Mouse (Mus musculus): ENCODE data around the gene Tead4. TPM values are rescaled to one million over a fixed set of nuclear protein-coding genes. Genes with fewer than 3 reads are reported as not detected.

Tead4 gene
- polyA plus RNA-seq, 1 experiment from 2014 or later: 0.95 TPM

DNA sequence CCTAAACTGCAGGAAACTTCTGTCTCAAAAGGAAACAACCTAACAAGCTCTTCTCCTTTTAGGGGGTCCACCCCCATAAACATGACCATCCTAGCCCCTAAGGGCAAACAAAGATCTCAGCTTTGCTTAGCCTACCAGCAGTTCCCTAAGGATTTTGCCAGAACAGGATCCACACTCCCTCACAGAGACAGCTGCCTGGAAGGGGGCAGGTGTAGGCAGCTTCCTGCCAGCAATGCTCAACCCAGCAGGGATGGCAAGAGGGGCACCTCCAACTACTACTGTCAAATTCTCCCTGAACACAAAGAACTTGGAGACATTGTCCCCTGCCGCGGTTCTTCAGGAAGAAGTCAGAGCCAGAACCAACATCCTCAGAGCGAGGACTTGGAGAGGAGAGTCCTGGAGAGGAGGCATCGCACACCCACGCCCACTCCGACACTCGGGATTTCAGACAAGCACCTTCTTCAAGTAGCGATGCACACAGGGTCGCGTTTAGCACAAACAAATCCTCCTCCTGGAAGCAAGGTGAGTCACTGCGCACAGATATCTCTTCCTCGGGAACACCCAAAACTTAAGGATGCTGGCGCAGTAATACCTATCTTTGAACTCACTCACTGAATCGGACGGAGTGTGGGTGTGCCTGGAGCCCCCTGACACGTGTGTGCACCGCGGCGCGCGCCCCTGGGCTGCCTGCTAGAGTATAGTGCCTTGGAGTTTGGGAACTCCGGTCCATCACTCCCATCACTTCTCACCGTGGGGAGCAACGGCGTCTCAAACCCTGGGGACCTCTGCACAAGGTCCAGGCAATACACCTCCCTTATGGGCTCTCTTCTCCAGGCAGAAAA lies 1.1 kb downstream of the Tead4 start:
- DNase-seq (ENCODE audit: low spot score) (no peak), ATAC-seq (replicated peaks; ENCODE audit: low FRiP score) (0 out of 2 replicates have a peak, but pooled peaks have one; percentile 11)
- Histone ChIP-seq H3K4me2 (peak overlapping the region; percentile 79), H3K9me3 (ENCODE audit: control insufficient read depth, low read length) (0 out of 2 replicates have a peak, but pooled peaks cover 3% of the 10 kb centered on the region), H3K9ac (ENCODE audit: low read depth, low read length) (no peak overlapping the region), H3K4me3 (ENCODE audit: low read depth, low read length) (peak overlapping the region; percentile 57), H3K4me1 (replicated peaks; ENCODE audit: control insufficient read depth, insufficient read depth, low read length) (0 out of 2 replicates have a peak, but pooled peaks cover 9% of the 10 kb centered on the region), H3K27ac (ENCODE audit: low read depth, low read length) (no peak overlapping the region), H3K27me3 (replicated peaks; ENCODE audit: control insufficient read depth, insufficient read depth, low read length) (peaks cover 46% of the 10 kb centered on the region), H3K36me3 (ENCODE audit: control insufficient read depth, insufficient read depth, low read length) (no peaks in the 10 kb centered on the region)
- 2% methylated on average over 25 of the region's 25 CpGs for WGBS

DNA sequence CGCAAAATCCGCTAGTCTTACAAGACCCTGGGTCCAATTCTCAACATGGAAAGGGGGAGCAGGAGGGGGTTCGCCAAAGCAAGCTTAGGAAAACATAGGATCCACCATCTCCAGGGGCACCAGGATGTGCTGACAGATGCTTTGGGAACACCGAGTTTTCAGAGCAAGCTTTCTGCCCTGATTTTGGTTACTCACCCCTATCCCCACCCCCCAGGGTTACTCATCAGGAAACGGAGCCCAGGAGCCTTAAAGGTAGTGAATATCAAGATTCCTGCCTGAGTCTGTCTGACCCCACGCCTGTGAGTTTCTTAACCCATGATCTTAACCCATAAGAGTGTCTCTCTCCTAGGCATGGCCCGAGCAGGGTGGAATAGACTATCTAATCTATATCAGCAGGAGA lies 2.4 kb downstream of the Tead4 start:
- Histone ChIP-seq H3K27me3 (replicated peaks; ENCODE audit: control insufficient read depth, insufficient read depth, low read length) (peaks cover 46% of the 10 kb centered on the region), H3K4me3 (ENCODE audit: low read depth, low read length) (no peak overlapping the region), H3K9ac (ENCODE audit: low read depth, low read length) (no peak overlapping the region), H3K4me1 (replicated peaks; ENCODE audit: control insufficient read depth, insufficient read depth, low read length) (0 out of 2 replicates have a peak, but pooled peaks cover 9% of the 10 kb centered on the region), H3K9me3 (ENCODE audit: control insufficient read depth, low read length) (0 out of 2 replicates have a peak, but pooled peaks cover 3% of the 10 kb centered on the region), H3K4me2 (no peak overlapping the region), H3K36me3 (ENCODE audit: control insufficient read depth, insufficient read depth, low read length) (no peaks in the 10 kb centered on the region), H3K27ac (ENCODE audit: low read depth, low read length) (no peak overlapping the region)
- ATAC-seq (replicated peaks; ENCODE audit: low FRiP score) (no peak), DNase-seq (ENCODE audit: low spot score) (no peak)
- WGBS: 39% methylated on average over 7 of the region's 7 CpGs

DNA sequence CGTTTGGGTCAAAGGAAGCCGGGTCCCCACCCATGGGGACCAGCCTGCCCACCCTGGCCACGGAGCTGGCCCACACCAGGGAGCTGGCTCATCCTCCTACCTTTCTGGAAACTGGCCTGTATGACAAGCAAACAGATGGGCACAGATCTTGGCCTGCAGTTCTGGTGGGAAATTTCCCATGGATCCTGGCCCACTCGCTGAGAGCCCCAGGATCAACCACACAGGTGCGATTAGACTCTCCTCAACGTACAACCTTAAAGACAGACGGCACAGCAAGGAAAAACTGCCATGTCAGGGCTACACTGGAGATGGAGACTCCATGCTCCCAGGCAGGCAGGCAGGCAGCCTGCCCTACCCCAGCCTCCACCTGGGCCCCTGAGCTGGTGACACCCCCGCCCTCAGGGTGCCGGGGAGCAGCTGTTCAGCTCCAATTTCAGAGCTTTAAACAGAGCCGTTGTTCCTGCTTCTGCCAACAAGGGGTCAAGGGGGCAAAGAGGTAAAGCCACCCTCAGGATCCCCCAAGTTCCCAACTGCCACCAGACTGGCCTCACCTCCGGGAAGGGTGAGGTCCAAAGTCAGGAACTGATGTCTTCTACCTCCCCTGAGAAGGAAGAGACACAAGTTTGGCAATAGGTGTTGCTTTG lies 3.8 kb downstream of the Tead4 start:
- Histone ChIP-seq H3K4me1 (replicated peaks; ENCODE audit: control insufficient read depth, insufficient read depth, low read length) (0 out of 2 replicates have a peak, but pooled peaks cover 9% of the 10 kb centered on the region), H3K4me3 (ENCODE audit: low read depth, low read length) (no peak overlapping the region), H3K27me3 (replicated peaks; ENCODE audit: control insufficient read depth, insufficient read depth, low read length) (peaks cover 42% of the 10 kb centered on the region), H3K27ac (ENCODE audit: low read depth, low read length) (no peak overlapping the region), H3K4me2 (peak overlapping the region; percentile 1; the same call in 1 of the 2 replicates), H3K9me3 (ENCODE audit: control insufficient read depth, low read length) (no peaks in the 10 kb centered on the region), H3K9ac (ENCODE audit: low read depth, low read length) (no peak overlapping the region), H3K36me3 (ENCODE audit: control insufficient read depth, insufficient read depth, low read length) (no peaks in the 10 kb centered on the region)
- no peak; the same call in 1 of the 2 replicates for ATAC-seq (replicated peaks; ENCODE audit: low FRiP score)
- no peak for DNase-seq (ENCODE audit: low spot score)
- 31% methylated on average over 11 of the region's 11 CpGs for WGBS

DNA sequence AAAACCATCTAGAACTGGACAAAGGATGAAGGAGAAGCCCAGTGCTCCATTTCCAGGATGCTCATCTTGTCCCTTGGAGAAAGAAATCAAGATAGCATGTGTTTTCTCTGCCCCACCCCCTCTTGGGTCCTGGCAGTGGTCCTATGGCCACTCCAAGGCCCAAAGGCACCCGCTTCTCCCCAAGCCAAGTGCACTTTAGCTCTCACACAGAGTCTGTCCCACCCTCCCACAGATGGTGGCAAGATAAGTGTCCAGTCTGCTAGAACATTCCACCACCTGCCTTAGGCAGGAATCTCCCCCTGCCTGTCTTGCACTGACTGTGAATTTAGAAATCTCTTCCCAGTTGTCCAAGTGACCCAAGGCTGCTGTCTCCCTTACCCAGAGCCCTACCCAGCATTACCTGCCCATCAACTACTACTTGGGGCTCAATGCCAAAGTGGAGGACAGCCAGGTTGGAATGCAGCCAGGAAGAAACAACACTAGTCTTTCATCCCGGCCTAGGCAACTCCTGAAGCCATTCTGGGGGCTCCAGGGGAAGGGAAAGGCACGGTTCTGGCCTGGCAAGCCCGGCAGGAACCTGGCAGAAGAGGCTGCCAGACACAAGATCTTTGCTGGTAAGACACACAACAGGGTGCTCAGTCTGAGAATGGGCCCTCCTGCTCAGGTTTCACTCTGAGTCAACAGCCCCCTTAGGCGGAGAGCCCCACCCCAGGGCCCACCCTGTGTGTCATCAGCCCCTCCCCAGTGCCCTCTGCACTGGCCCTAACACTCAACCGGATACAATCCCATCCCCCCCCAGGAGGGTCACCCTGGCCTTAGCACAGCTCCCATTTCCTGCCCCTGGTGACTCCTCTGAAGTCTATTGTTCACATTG lies 4.5 kb downstream of the Tead4 start:
- Histone ChIP-seq H3K9me3 (ENCODE audit: control insufficient read depth, low read length) (no peaks in the 10 kb centered on the region), H3K4me2 (no peak overlapping the region; the same call in 1 of the 2 replicates), H3K4me1 (replicated peaks; ENCODE audit: control insufficient read depth, insufficient read depth, low read length) (0 out of 2 replicates have a peak, but pooled peaks cover 9% of the 10 kb centered on the region), H3K4me3 (ENCODE audit: low read depth, low read length) (no peak overlapping the region), H3K36me3 (ENCODE audit: control insufficient read depth, insufficient read depth, low read length) (no peaks in the 10 kb centered on the region), H3K27me3 (replicated peaks; ENCODE audit: control insufficient read depth, insufficient read depth, low read length) (peaks cover 35% of the 10 kb centered on the region), H3K9ac (ENCODE audit: low read depth, low read length) (no peak overlapping the region), H3K27ac (ENCODE audit: low read depth, low read length) (no peak overlapping the region)
- WGBS: 38% methylated on average over 6 of the region's 6 CpGs
- ATAC-seq (replicated peaks; ENCODE audit: low FRiP score) (peak; percentile 32; the same call in 1 of the 2 replicates), DNase-seq (ENCODE audit: low spot score) (no peak)

DNA sequence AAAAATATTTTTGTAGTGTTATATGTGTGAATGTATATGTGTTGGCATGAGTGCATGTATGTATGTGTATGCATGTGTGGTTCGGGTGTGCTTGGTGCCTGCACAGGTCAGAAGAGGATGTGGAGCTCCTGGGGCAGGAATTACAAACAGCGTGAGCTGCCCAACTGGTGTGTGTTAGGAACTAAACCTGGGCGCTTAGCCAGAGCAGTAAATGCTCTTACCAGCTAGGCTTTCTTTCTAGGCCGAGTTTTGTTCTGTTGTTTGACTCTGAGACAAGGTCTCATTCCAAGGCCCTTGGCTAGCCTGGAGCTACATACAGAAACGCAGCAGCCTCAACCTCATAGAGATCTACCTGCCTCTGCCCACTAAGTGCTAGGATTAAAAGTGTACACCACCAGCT lies 9.3 kb downstream of the Tead4 start:
- no peak for DNase-seq (ENCODE audit: low spot score)
- 85% methylated on average over 5 of the region's 5 CpGs for WGBS
- H3K9me3 ChIP-seq (ENCODE audit: control insufficient read depth, low read length): no peaks in the 10 kb centered on the region

DNA sequence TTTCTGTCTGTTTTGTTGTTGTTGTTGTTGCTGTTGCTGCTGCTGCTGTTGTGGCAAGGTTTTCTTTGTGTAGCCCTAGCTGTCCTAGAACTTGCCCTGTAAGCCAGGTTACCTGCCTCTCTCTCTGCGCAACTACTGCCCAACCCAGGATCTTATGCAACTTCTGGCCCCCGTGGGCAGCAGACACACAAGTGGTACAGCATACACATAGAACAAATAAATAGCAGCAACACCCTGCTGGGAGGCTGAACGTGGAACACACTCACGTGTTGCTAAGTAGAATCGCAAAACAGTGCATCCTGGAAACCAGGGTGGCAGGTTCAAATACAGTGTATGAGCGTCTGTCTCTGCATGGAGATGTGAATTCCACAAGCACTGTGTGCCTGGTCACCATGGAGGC lies 11.9 kb downstream of the Tead4 start:
- Histone ChIP-seq H3K27ac (ENCODE audit: low read depth, low read length) (no peak overlapping the region), H3K36me3 (ENCODE audit: control insufficient read depth, insufficient read depth, low read length) (no peaks in the 10 kb centered on the region), H3K27me3 (replicated peaks; ENCODE audit: control insufficient read depth, insufficient read depth, low read length) (no peaks in the 10 kb centered on the region), H3K4me1 (replicated peaks; ENCODE audit: control insufficient read depth, insufficient read depth, low read length) (peaks cover 13% of the 10 kb centered on the region), H3K9me3 (ENCODE audit: control insufficient read depth, low read length) (no peaks in the 10 kb centered on the region), H3K4me2 (no peak overlapping the region), H3K9ac (ENCODE audit: low read depth, low read length) (no peak overlapping the region), H3K4me3 (ENCODE audit: low read depth, low read length) (no peak overlapping the region)
- no peak for ATAC-seq (replicated peaks; ENCODE audit: low FRiP score)
- WGBS: 78% methylated on average over 6 of the region's 6 CpGs
- no peak for DNase-seq (ENCODE audit: low spot score)

More for the DNA sequence above, 9.3 kb downstream of the Tead4 start:
- no peak overlapping the region for H3K9ac ChIP-seq (ENCODE audit: low read depth, low read length)
- no peaks in the 10 kb centered on the region for H3K27me3 ChIP-seq (replicated peaks; ENCODE audit: control insufficient read depth, insufficient read depth, low read length)
- no peak overlapping the region for H3K27ac ChIP-seq (ENCODE audit: low read depth, low read length)
- no peaks in the 10 kb centered on the region for H3K36me3 ChIP-seq (ENCODE audit: control insufficient read depth, insufficient read depth, low read length)
- ATAC-seq (replicated peaks; ENCODE audit: low FRiP score): no peak
- no peak overlapping the region for H3K4me3 ChIP-seq (ENCODE audit: low read depth, low read length)
- H3K4me2 ChIP-seq: no peak overlapping the region
- H3K4me1 ChIP-seq (replicated peaks; ENCODE audit: control insufficient read depth, insufficient read depth, low read length): peaks cover 7% of the 10 kb centered on the region

DNA sequence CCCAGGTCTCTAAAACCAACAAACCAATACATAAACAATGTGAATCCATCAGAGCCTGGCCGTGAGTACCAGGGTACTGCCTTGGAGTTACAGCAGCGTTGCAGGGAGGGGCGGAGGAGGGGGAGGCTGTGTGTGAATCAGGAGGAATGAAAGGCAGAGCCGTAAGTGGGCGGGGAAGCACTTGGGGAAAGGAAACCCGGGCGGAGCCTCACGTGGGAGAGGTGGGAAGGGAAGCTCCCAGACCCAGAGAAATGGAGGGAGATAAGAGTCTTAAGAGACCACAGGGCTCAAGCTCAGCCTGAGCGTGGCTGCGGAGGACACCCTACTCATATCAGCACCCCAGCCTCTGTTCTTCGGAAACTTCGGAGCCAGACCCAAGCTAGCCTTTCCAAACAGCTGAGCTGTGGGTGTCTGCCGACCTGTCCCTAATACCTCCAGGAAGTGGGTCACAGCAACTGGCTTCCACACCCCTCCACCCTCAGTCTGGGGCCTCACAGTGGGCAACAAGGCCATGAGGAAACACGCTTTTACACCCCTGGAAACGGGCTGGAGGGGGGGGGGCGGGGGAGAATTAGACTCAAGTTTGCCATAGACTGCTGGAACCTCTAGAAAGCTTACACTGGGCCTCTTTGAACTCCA lies 14.7 kb downstream of the Tead4 start:
- H3K9ac ChIP-seq (ENCODE audit: low read depth, low read length): peak overlapping the region; percentile 13; the same call in 1 of the 2 replicates
- peak overlapping the region; percentile 56 for H3K4me2 ChIP-seq
- H3K36me3 ChIP-seq (ENCODE audit: control insufficient read depth, insufficient read depth, low read length): no peaks in the 10 kb centered on the region
- H3K4me1 ChIP-seq (replicated peaks; ENCODE audit: control insufficient read depth, insufficient read depth, low read length): peaks cover 13% of the 10 kb centered on the region
- H3K27ac ChIP-seq (ENCODE audit: low read depth, low read length): no peak overlapping the region
- peak; percentile 76 for ATAC-seq (replicated peaks; ENCODE audit: low FRiP score)
- no peak overlapping the region for H3K4me3 ChIP-seq (ENCODE audit: low read depth, low read length)
- DNase-seq (ENCODE audit: low spot score): peak; percentile 68
- 4% methylated on average over 16 of the region's 16 CpGs for WGBS
- H3K9me3 ChIP-seq (ENCODE audit: control insufficient read depth, low read length): no peaks in the 10 kb centered on the region
- no peaks in the 10 kb centered on the region for H3K27me3 ChIP-seq (replicated peaks; ENCODE audit: control insufficient read depth, insufficient read depth, low read length)

DNA sequence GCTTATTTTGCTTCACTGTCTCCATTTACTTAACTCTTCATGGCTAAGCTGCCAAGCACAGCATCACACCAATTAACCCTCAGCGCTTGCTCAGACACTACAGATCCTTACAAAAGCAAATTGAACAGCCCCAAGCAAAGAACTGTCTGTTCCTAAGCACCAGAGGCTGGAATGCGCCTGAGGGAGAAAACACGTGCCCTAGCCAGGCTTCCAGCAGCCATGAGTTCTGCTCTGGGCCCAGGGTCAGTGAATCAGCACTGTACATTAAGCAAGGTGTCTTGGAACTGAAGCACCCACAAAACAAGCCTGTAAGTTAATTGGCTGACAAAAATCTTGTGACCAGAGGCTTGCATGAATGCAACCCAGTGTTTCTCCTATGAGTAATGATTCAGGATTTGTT lies 18.5 kb downstream of the Tead4 start:
- H3K36me3 ChIP-seq (ENCODE audit: control insufficient read depth, insufficient read depth, low read length): no peaks in the 10 kb centered on the region
- no peak overlapping the region for H3K4me2 ChIP-seq
- DNase-seq (ENCODE audit: low spot score) (no peak), ATAC-seq (replicated peaks; ENCODE audit: low FRiP score) (no peak)
- H3K9me3 ChIP-seq (ENCODE audit: control insufficient read depth, low read length): no peaks in the 10 kb centered on the region
- H3K9ac ChIP-seq (ENCODE audit: low read depth, low read length): no peak overlapping the region
- peaks cover 13% of the 10 kb centered on the region for H3K4me1 ChIP-seq (replicated peaks; ENCODE audit: control insufficient read depth, insufficient read depth, low read length)
- H3K4me3 ChIP-seq (ENCODE audit: low read depth, low read length): no peak overlapping the region
- no peak overlapping the region for H3K27ac ChIP-seq (ENCODE audit: low read depth, low read length)
- 69% methylated on average over 3 of the region's 3 CpGs for WGBS
- H3K27me3 ChIP-seq (replicated peaks; ENCODE audit: control insufficient read depth, insufficient read depth, low read length): no peaks in the 10 kb centered on the region

Measured in liver, embryonic 11.5 days (tissue).